Mouse (Mus musculus) olfactory bulb, adult 2 months (tissue): Measurements from ENCODE around the gene Ank3. TPM values are rescaled to one million over a fixed set of nuclear protein-coding genes. Genes with fewer than 3 reads are reported as not detected.

Experiments used
- H3K27ac ChIP-seq: fragments of 200-500 bp; 2 replicates; pipeline ENCODE4 v1.5.1; 2012; ENCODE audit warnings: low read depth, low read length; ENCODE audit not compliant: insufficient read depth
- H3K4me1 ChIP-seq: fragments of 200-500 bp; 2 replicates; pipeline ENCODE4 v1.6.1; 2012; ENCODE audit warnings: low read length; ENCODE audit not compliant: control insufficient read depth, insufficient read depth
- H3K4me3 ChIP-seq: fragments of 200-500 bp; 2 replicates; pipeline ENCODE4 v1.5.1; 2012; ENCODE audit warnings: mild to moderate bottlenecking, low read depth, low read length, moderate library complexity; ENCODE audit not compliant: insufficient read depth
- CTCF ChIP-seq: fragments of 200-500 bp; IDR thresholded peaks from 2 replicates; pipeline ENCODE4 v1.5.1; 2012; ENCODE audit warnings: low read depth, mild to moderate bottlenecking, low read length, moderate library complexity; ENCODE audit not compliant: insufficient read depth
- POLR2A ChIP-seq: fragments of 200-500 bp; IDR thresholded peaks from 2 replicates; pipeline ENCODE4 v1.6.1; 2012; ENCODE audit warnings: mild to moderate bottlenecking, low read depth, low read length, moderate library complexity; ENCODE audit not compliant: insufficient read depth
- WGBS: fragments of 180-500 bp; shearing (Covaris S2); methylation state at CpG from one replicate; pipeline ENCODE4 v1.1.7; 2018; 5-methylcytosine and 5-hydroxymethylcytosine counted together
- polyA plus RNA-seq: library from polyadenylated mRNA; stranded (reverse); fragments of >200 nt; gene quantifications from 2 replicates; pipeline ENCODE4 v1.2.4, GENCODE M21; 2012; ENCODE audit warnings: low replicate concordance; ENCODE audit not compliant: missing spikeins, insufficient read depth, insufficient read length

The Ank3 gene
- polyA plus RNA-seq, 1 experiment: 212 TPM

GRCm38 (mm10) chr10:69858011-69858410 lies 459.4 kb downstream of the Ank3 start:
- no peak overlapping the region for H3K27ac ChIP-seq
- peaks cover 9% of the 10 kb centered on the region for H3K4me1 ChIP-seq
- no peak overlapping the region for H3K4me3 ChIP-seq
- TF ChIP-seq POLR2A (no peak), CTCF (no peak)
- 75% methylated on average over 9 of the region's 9 CpGs for WGBS

- Histone ChIP-seq H3K4me1 (peaks cover 9% of the 10 kb centered on the region), H3K4me3 (no peak overlapping the region), H3K27ac (peak overlapping the region; percentile 43)
- TF ChIP-seq POLR2A (no peak), CTCF (no peak)
- 16% methylated on average over 4 of the region's 4 CpGs for WGBS
Measured at GRCm38 (mm10) chr10:69858897-69859605, 460.5 kb downstream of the Ank3 start.

- Histone ChIP-seq H3K4me1 (peaks cover 6% of the 10 kb centered on the region), H3K27ac (0 out of 2 replicates have a peak overlapping the region, but pooled peaks have one; percentile 26), H3K4me3 (no peak overlapping the region)
- TF ChIP-seq CTCF: no peak
- TF ChIP-seq POLR2A: no peak
- 55% methylated on average over 7 of the region's 7 CpGs for WGBS
Measured at GRCm38 (mm10) chr10:69859848-69860479, 461.4 kb downstream of the Ank3 start.

- Histone ChIP-seq H3K4me3 (no peak overlapping the region), H3K4me1 (peaks cover 6% of the 10 kb centered on the region), H3K27ac (no peak overlapping the region)
- 69% methylated on average over 8 of the region's 8 CpGs for WGBS
- TF ChIP-seq CTCF (no peak), POLR2A (no peak)
Measured at GRCm38 (mm10) chr10:69862829-69863228, 464.3 kb downstream of the Ank3 start.

- Histone ChIP-seq H3K4me1 (peaks cover 16% of the 10 kb centered on the region), H3K27ac (no peak overlapping the region), H3K4me3 (no peak overlapping the region)
- no peak for TF ChIP-seq CTCF
- TF ChIP-seq POLR2A: no peak
- WGBS: 10% methylated on average over 5 of the region's 5 CpGs
Measured at GRCm38 (mm10) chr10:69870348-69870747, 471.8 kb downstream of the Ank3 start.

GRCm38 (mm10) chr10:69870947-69871346 lies 472.4 kb downstream of the Ank3 start:
- no peak for TF ChIP-seq POLR2A
- no peak for TF ChIP-seq CTCF
- WGBS: 55% methylated on average over 14 of the region's 14 CpGs
- no peak overlapping the region for H3K4me3 ChIP-seq
- H3K27ac ChIP-seq: no peak overlapping the region
- peaks cover 16% of the 10 kb centered on the region for H3K4me1 ChIP-seq

GRCm38 (mm10) chr10:69872182-69872741 lies 473.7 kb downstream of the Ank3 start:
- TF ChIP-seq CTCF (no peak), POLR2A (no peak)
- peak overlapping the region; percentile 63 for H3K27ac ChIP-seq
- 29% methylated on average over 10 of the region's 10 CpGs for WGBS
- no peak overlapping the region for H3K4me3 ChIP-seq
- H3K4me1 ChIP-seq: peaks cover 16% of the 10 kb centered on the region

- TF ChIP-seq CTCF (no peak), POLR2A (no peak)
- H3K4me1 ChIP-seq: peaks cover 16% of the 10 kb centered on the region
- 71% methylated on average over 5 of the region's 5 CpGs for WGBS
- H3K27ac ChIP-seq: no peak overlapping the region
- H3K4me3 ChIP-seq: no peak overlapping the region
Measured at GRCm38 (mm10) chr10:69872892-69873291, 474.3 kb downstream of the Ank3 start.

- 51% methylated on average over 14 of the region's 14 CpGs for WGBS
- Histone ChIP-seq H3K27ac (no peak overlapping the region; the same call in 1 of the 2 replicates), H3K4me1 (peaks cover 16% of the 10 kb centered on the region), H3K4me3 (no peak overlapping the region)
- no peak for TF ChIP-seq CTCF
- TF ChIP-seq POLR2A: no peak
Measured at GRCm38 (mm10) chr10:69874806-69875205, 476.2 kb downstream of the Ank3 start.
